Mouse (Mus musculus): ENCODE data around the gene Mybphl.

GRCm38 (mm10) chr3:108322136-108322535 lies 42.6 kb upstream of the Mybphl start:
- TF ChIP-seq POLR2A (IDR thresholded peaks at IDR 0.05; ENCODE audit: borderline replicate concordance, insufficient read depth, low read length), result no peak
- no peak for TF ChIP-seq CTCF (IDR thresholded peaks at IDR 0.05; ENCODE audit: borderline replicate concordance, insufficient read depth, low read depth, low read length)

Measured in cerebellum, adult 2 months (tissue).